Mouse (Mus musculus): ENCODE results near the gene Zdhhc6. TPM values are rescaled to one million over a fixed set of nuclear protein-coding genes. Genes with fewer than 3 reads are reported as not detected.

The Zdhhc6 gene
- polyA plus RNA-seq, 1 experiment from 2014 or later: 106 TPM

- H3K4me2 ChIP-seq (ENCODE audit: low read depth, low read length): no peak overlapping the region
- no peak for ATAC-seq (replicated peaks; ENCODE audit: insufficient number of reproducible peaks, low FRiP score, low TSS enrichment, low read depth)
Measured at GRCm38 (mm10) chr19:55269051-55269450, 46.8 kb downstream of the Zdhhc6 start.

GRCm38 (mm10) chr19:55268150-55268549, 47.7 kb downstream of the Zdhhc6 start:
- 75% methylated on average over 3 of the region's 3 CpGs for WGBS
- H3K4me2 ChIP-seq (ENCODE audit: low read depth, low read length): no peak overlapping the region
- no peaks in the 10 kb centered on the region for H3K27me3 ChIP-seq (ENCODE audit: control insufficient read depth, insufficient read depth, low read length)
- H3K27ac ChIP-seq (replicated peaks; ENCODE audit: low read depth, low read length): no peak overlapping the region
- DNase-seq (ENCODE audit: low spot score) (no peak), ATAC-seq (replicated peaks; ENCODE audit: insufficient number of reproducible peaks, low FRiP score, low TSS enrichment, low read depth) (no peak)
- H3K4me1 ChIP-seq (ENCODE audit: control insufficient read depth, insufficient read depth, low read length): no peaks in the 10 kb centered on the region
- no peak overlapping the region for H3K9ac ChIP-seq (replicated peaks; ENCODE audit: low read length)
- no peaks in the 10 kb centered on the region for H3K9me3 ChIP-seq (replicated peaks; ENCODE audit: control insufficient read depth, low read length)
- no peaks in the 10 kb centered on the region for H3K36me3 ChIP-seq (replicated peaks; ENCODE audit: control insufficient read depth, insufficient read depth, low read depth, low read length)
- H3K4me3 ChIP-seq (ENCODE audit: low read depth, low read length): no peak overlapping the region

More at GRCm38 (mm10) chr19:55269051-55269450, 46.8 kb downstream of the Zdhhc6 start:
- Histone ChIP-seq H3K9me3 (replicated peaks; ENCODE audit: control insufficient read depth, low read length) (no peaks in the 10 kb centered on the region), H3K27me3 (ENCODE audit: control insufficient read depth, insufficient read depth, low read length) (no peaks in the 10 kb centered on the region), H3K27ac (replicated peaks; ENCODE audit: low read depth, low read length) (no peak overlapping the region), H3K4me1 (ENCODE audit: control insufficient read depth, insufficient read depth, low read length) (no peaks in the 10 kb centered on the region), H3K36me3 (replicated peaks; ENCODE audit: control insufficient read depth, insufficient read depth, low read depth, low read length) (no peaks in the 10 kb centered on the region), H3K4me3 (ENCODE audit: low read depth, low read length) (no peak overlapping the region), H3K9ac (replicated peaks; ENCODE audit: low read length) (no peak overlapping the region)
- 84% methylated on average over 5 of the region's 5 CpGs for WGBS
- DNase-seq (ENCODE audit: low spot score): no peak

- H3K9ac ChIP-seq (replicated peaks; ENCODE audit: low read length): no peak overlapping the region
- 75% methylated on average over 3 of the region's 3 CpGs for WGBS
Measured at GRCm38 (mm10) chr19:55266786-55267185, 49.0 kb downstream of the Zdhhc6 start.

GRCm38 (mm10) chr19:55265269-55265668, 50.6 kb downstream of the Zdhhc6 start:
- Histone ChIP-seq H3K4me2 (ENCODE audit: low read depth, low read length) (no peak overlapping the region), H3K9ac (replicated peaks; ENCODE audit: low read length) (no peak overlapping the region), H3K36me3 (replicated peaks; ENCODE audit: control insufficient read depth, insufficient read depth, low read depth, low read length) (no peaks in the 10 kb centered on the region), H3K27me3 (ENCODE audit: control insufficient read depth, insufficient read depth, low read length) (no peaks in the 10 kb centered on the region), H3K4me1 (ENCODE audit: control insufficient read depth, insufficient read depth, low read length) (no peaks in the 10 kb centered on the region), H3K27ac (replicated peaks; ENCODE audit: low read depth, low read length) (no peak overlapping the region), H3K9me3 (replicated peaks; ENCODE audit: control insufficient read depth, low read length) (no peaks in the 10 kb centered on the region), H3K4me3 (ENCODE audit: low read depth, low read length) (no peak overlapping the region)
- no peak for ATAC-seq (replicated peaks; ENCODE audit: insufficient number of reproducible peaks, low FRiP score, low TSS enrichment, low read depth)
- no peak for DNase-seq (ENCODE audit: low spot score)
- WGBS: 80% methylated on average over 3 of the region's 3 CpGs

More at GRCm38 (mm10) chr19:55266786-55267185, 49.0 kb downstream of the Zdhhc6 start:
- Histone ChIP-seq H3K4me3 (ENCODE audit: low read depth, low read length) (no peak overlapping the region), H3K27ac (replicated peaks; ENCODE audit: low read depth, low read length) (no peak overlapping the region), H3K9me3 (replicated peaks; ENCODE audit: control insufficient read depth, low read length) (no peaks in the 10 kb centered on the region), H3K36me3 (replicated peaks; ENCODE audit: control insufficient read depth, insufficient read depth, low read depth, low read length) (no peaks in the 10 kb centered on the region), H3K4me2 (ENCODE audit: low read depth, low read length) (no peak overlapping the region), H3K4me1 (ENCODE audit: control insufficient read depth, insufficient read depth, low read length) (no peaks in the 10 kb centered on the region), H3K27me3 (ENCODE audit: control insufficient read depth, insufficient read depth, low read length) (no peaks in the 10 kb centered on the region)
- ATAC-seq (replicated peaks; ENCODE audit: insufficient number of reproducible peaks, low FRiP score, low TSS enrichment, low read depth) (no peak), DNase-seq (ENCODE audit: low spot score) (no peak)

- no peak for ATAC-seq (replicated peaks; ENCODE audit: insufficient number of reproducible peaks, low FRiP score, low TSS enrichment, low read depth)
- WGBS: 76% methylated on average over 12 of the region's 12 CpGs
- H3K27me3 ChIP-seq (ENCODE audit: control insufficient read depth, insufficient read depth, low read length): no peaks in the 10 kb centered on the region
- H3K9ac ChIP-seq (replicated peaks; ENCODE audit: low read length): no peak overlapping the region
- H3K4me2 ChIP-seq (ENCODE audit: low read depth, low read length): no peak overlapping the region
- H3K27ac ChIP-seq (replicated peaks; ENCODE audit: low read depth, low read length): no peak overlapping the region
- no peaks in the 10 kb centered on the region for H3K9me3 ChIP-seq (replicated peaks; ENCODE audit: control insufficient read depth, low read length)
- no peaks in the 10 kb centered on the region for H3K4me1 ChIP-seq (ENCODE audit: control insufficient read depth, insufficient read depth, low read length)
- no peak for DNase-seq (ENCODE audit: low spot score)
- H3K4me3 ChIP-seq (ENCODE audit: low read depth, low read length): no peak overlapping the region
- H3K36me3 ChIP-seq (replicated peaks; ENCODE audit: control insufficient read depth, insufficient read depth, low read depth, low read length): no peaks in the 10 kb centered on the region
Measured at GRCm38 (mm10) chr19:55260389-55261184, 55.2 kb downstream of the Zdhhc6 start.

- no peaks in the 10 kb centered on the region; the same call in 1 of the 2 replicates for H3K4me1 ChIP-seq (ENCODE audit: control insufficient read depth, insufficient read depth, low read length)
- WGBS: 89% methylated on average over 5 of the region's 5 CpGs
Measured at GRCm38 (mm10) chr19:55258514-55258913, 57.3 kb downstream of the Zdhhc6 start.

GRCm38 (mm10) chr19:55257656-55258375, 58.0 kb downstream of the Zdhhc6 start:
- no peak for DNase-seq (ENCODE audit: low spot score)
- Histone ChIP-seq H3K27ac (replicated peaks; ENCODE audit: low read depth, low read length) (no peak overlapping the region), H3K4me1 (ENCODE audit: control insufficient read depth, insufficient read depth, low read length) (no peaks in the 10 kb centered on the region; the same call in 1 of the 2 replicates), H3K27me3 (ENCODE audit: control insufficient read depth, insufficient read depth, low read length) (no peaks in the 10 kb centered on the region), H3K36me3 (replicated peaks; ENCODE audit: control insufficient read depth, insufficient read depth, low read depth, low read length) (no peaks in the 10 kb centered on the region), H3K4me3 (ENCODE audit: low read depth, low read length) (no peak overlapping the region), H3K4me2 (ENCODE audit: low read depth, low read length) (no peak overlapping the region), H3K9ac (replicated peaks; ENCODE audit: low read length) (no peak overlapping the region), H3K9me3 (replicated peaks; ENCODE audit: control insufficient read depth, low read length) (no peaks in the 10 kb centered on the region)
- ATAC-seq (replicated peaks; ENCODE audit: insufficient number of reproducible peaks, low FRiP score, low TSS enrichment, low read depth): no peak
- WGBS: 91% methylated on average over 5 of the region's 5 CpGs

More at GRCm38 (mm10) chr19:55258514-55258913, 57.3 kb downstream of the Zdhhc6 start:
- no peak for DNase-seq (ENCODE audit: low spot score)
- Histone ChIP-seq H3K9me3 (replicated peaks; ENCODE audit: control insufficient read depth, low read length) (no peaks in the 10 kb centered on the region), H3K27me3 (ENCODE audit: control insufficient read depth, insufficient read depth, low read length) (no peaks in the 10 kb centered on the region), H3K9ac (replicated peaks; ENCODE audit: low read length) (no peak overlapping the region), H3K36me3 (replicated peaks; ENCODE audit: control insufficient read depth, insufficient read depth, low read depth, low read length) (no peaks in the 10 kb centered on the region), H3K27ac (replicated peaks; ENCODE audit: low read depth, low read length) (no peak overlapping the region), H3K4me3 (ENCODE audit: low read depth, low read length) (no peak overlapping the region), H3K4me2 (ENCODE audit: low read depth, low read length) (no peak overlapping the region)
- ATAC-seq (replicated peaks; ENCODE audit: insufficient number of reproducible peaks, low FRiP score, low TSS enrichment, low read depth): no peak

- 84% methylated on average over 9 of the region's 9 CpGs for WGBS
- no peak overlapping the region for H3K4me3 ChIP-seq (ENCODE audit: low read depth, low read length)
- no peaks in the 10 kb centered on the region; the same call in 1 of the 2 replicates for H3K4me1 ChIP-seq (ENCODE audit: control insufficient read depth, insufficient read depth, low read length)
- H3K27me3 ChIP-seq (ENCODE audit: control insufficient read depth, insufficient read depth, low read length): no peaks in the 10 kb centered on the region
- H3K4me2 ChIP-seq (ENCODE audit: low read depth, low read length): no peak overlapping the region
- no peak overlapping the region for H3K27ac ChIP-seq (replicated peaks; ENCODE audit: low read depth, low read length)
- no peaks in the 10 kb centered on the region for H3K9me3 ChIP-seq (replicated peaks; ENCODE audit: control insufficient read depth, low read length)
- ATAC-seq (replicated peaks; ENCODE audit: insufficient number of reproducible peaks, low FRiP score, low TSS enrichment, low read depth) (no peak), DNase-seq (ENCODE audit: low spot score) (no peak)
- H3K9ac ChIP-seq (replicated peaks; ENCODE audit: low read length): no peak overlapping the region
- no peaks in the 10 kb centered on the region for H3K36me3 ChIP-seq (replicated peaks; ENCODE audit: control insufficient read depth, insufficient read depth, low read depth, low read length)
Measured at GRCm38 (mm10) chr19:55256156-55256555, 59.7 kb downstream of the Zdhhc6 start.
